Mouse (Mus musculus) heart, postnatal 0 days (tissue): ENCODE measurements at regions not wholly inside any gene's neighbourhood (a gene's known extent, or its start where the extent isn't known, plus 50 kb on each side); places are given as distances from the start of the nearest gene placed in this dataset.
"Not testable (repeated sequence)": the region's sequence is repeated elsewhere in the genome, so short reads cannot be mapped to it uniquely, and the experiment has no call there.

ENCODE experiments used
- ATAC-seq: fragments of 200-750 bp; cut with Nextera tagmentation; 2 replicates; pipeline ENCODE4 v1.8.0; 2017; ENCODE audit warnings: low read depth, moderate number of reproducible peaks, moderate library complexity; ENCODE audit not compliant: insufficient read depth
- DNase-seq: peaks from one replicate; pipeline ENCODE4 v3.0.0-alpha.2; 2016; ENCODE audit warnings: low spot score
- H3K27ac ChIP-seq: fragments of 300-500 bp; sonication (generic); 2 replicates; pipeline ENCODE4 v1.5.1; 2014; ENCODE audit warnings: low read depth, mild to moderate bottlenecking
- H3K27me3 ChIP-seq: fragments of 300-500 bp; sonication (generic); 2 replicates; pipeline ENCODE4 v1.6.1; 2014; ENCODE audit warnings: low read length, mixed read lengths; ENCODE audit not compliant: control insufficient read depth, insufficient read depth
- H3K36me3 ChIP-seq: fragments of 300-500 bp; sonication (generic); replicated peaks from 2 replicates; pipeline ENCODE4 v1.6.1; 2014; ENCODE audit warnings: low read length, mixed read lengths; ENCODE audit not compliant: control insufficient read depth, insufficient read depth
- H3K4me1 ChIP-seq: fragments of 300-500 bp; sonication (generic); 2 replicates; pipeline ENCODE4 v1.6.1; 2014; ENCODE audit warnings: antibody characterized with exemption; ENCODE audit not compliant: control insufficient read depth, insufficient read depth
- H3K4me2 ChIP-seq: fragments of 300-500 bp; sonication (generic); 2 replicates; pipeline ENCODE4 v1.6.1; 2014; ENCODE audit warnings: low read depth, mild to moderate bottlenecking, low read length, moderate library complexity
- H3K4me3 ChIP-seq: fragments of 300-500 bp; sonication (generic); 2 replicates; pipeline ENCODE4 v1.5.1; 2014; ENCODE audit warnings: low read depth, low read length
- H3K9ac ChIP-seq: fragments of 300-500 bp; sonication (generic); replicated peaks from 2 replicates; pipeline ENCODE4 v1.6.1; 2014; ENCODE audit warnings: low read depth, low read length, mixed read lengths
- H3K9me3 ChIP-seq: fragments of 300-500 bp; sonication (generic); replicated peaks from 2 replicates; pipeline ENCODE4 v1.6.1; 2016; ENCODE audit warnings: low read length; ENCODE audit not compliant: control insufficient read depth
- CTCF ChIP-seq: IDR thresholded peaks from 2 replicates; pipeline ENCODE4 v1.5.1; 2016; ENCODE audit warnings: antibody characterized with exemption, control low read depth, low read depth
- EP300 ChIP-seq: IDR thresholded peaks from 2 replicates; pipeline ENCODE4 v1.6.1; 2016; ENCODE audit warnings: antibody characterized with exemption, low read depth
- WGBS: fragments of 180-500 bp; shearing (Covaris S2); extraction: QIAGEN DNeasy Blood & Tissue Kit; methylation state at CpG from one replicate; pipeline ENCODE4 v1.1.7; 2014; 5-methylcytosine and 5-hydroxymethylcytosine counted together

DNA sequence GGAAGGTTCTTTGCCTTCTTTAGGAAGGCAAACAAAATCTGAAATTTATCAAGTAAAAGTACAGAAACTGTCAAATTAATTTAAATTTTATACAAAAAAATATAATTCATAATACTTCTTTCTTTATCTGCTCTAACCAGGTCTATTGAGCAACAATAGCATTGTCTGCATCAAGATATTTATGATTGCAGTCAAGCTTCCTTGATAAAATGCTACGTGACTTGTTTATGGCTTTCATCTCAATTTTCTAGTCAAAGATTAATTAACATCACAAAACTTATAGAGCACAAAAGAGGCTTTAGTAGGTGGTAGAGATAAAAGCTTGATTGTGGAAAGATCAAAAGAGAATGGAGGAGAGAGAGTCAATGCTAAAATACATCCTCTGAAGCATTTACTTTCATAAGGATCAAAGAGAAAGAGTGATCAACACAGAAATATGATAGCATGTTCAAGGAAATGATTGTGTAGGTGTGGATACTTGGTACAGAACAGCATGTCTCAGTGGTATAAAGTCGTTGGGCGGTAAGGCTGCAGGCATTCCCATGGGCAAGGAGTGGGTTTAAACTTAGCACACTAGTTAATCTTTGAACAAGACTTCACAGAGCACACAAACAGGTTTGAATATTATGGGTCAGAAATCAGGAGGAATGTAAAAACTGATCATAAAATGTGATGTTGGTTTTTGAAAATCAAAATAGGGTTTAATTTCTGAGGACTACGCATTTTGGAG, 164.3 kb upstream of the Speer4f2 start:
- H3K27ac ChIP-seq = no peak overlapping the region
- H3K9me3 ChIP-seq = no peaks in the 10 kb centered on the region
- no peaks in the 10 kb centered on the region for H3K4me1 ChIP-seq
- ATAC-seq (no peak), DNase-seq (no peak)
- WGBS = 72% methylated on average over 4 of the region's 4 CpGs
- H3K4me3 ChIP-seq = no peak overlapping the region
- no peaks in the 10 kb centered on the region for H3K27me3 ChIP-seq
- no peak overlapping the region for H3K4me2 ChIP-seq
- TF ChIP-seq EP300 (no peak), CTCF (no peak)
- H3K36me3 ChIP-seq = no peaks in the 10 kb centered on the region
- no peak overlapping the region for H3K9ac ChIP-seq

DNA sequence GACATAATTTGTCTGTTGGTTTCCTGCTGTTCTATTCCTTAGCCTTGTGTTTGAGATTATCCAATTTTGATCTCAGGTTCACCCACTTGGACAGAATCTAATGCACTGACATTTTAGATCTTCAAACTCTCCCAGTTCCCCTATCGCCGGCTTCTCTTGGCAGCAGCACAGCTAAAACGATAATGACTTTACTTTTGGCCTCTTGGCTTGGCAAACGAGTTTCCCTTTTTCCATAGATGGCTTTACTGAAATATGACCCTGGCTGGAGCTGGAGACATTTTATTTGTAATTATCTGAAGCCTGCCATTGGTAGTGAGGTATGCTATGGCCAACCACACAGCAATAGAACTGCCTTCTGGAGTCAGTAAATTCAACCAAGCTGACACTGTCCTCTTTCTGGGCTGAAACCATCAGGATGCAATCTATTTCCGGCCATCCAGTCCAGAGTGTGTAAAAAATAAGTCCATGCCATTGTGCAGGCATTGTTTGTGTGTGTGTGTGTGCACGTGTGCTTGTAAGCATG, 162.2 kb upstream of the Speer4f2 start:
- no peak for TF ChIP-seq CTCF
- TF ChIP-seq EP300 = no peak
- no peaks in the 10 kb centered on the region for H3K4me1 ChIP-seq
- WGBS = 48% methylated on average over 6 of the region's 6 CpGs
- no peak overlapping the region for H3K9ac ChIP-seq
- ATAC-seq (no peak), DNase-seq (no peak)
- H3K4me2 ChIP-seq = no peak overlapping the region
- H3K27me3 ChIP-seq = no peaks in the 10 kb centered on the region
- no peaks in the 10 kb centered on the region for H3K9me3 ChIP-seq
- no peak overlapping the region for H3K27ac ChIP-seq
- no peaks in the 10 kb centered on the region for H3K36me3 ChIP-seq
- H3K4me3 ChIP-seq = no peak overlapping the region

DNA sequence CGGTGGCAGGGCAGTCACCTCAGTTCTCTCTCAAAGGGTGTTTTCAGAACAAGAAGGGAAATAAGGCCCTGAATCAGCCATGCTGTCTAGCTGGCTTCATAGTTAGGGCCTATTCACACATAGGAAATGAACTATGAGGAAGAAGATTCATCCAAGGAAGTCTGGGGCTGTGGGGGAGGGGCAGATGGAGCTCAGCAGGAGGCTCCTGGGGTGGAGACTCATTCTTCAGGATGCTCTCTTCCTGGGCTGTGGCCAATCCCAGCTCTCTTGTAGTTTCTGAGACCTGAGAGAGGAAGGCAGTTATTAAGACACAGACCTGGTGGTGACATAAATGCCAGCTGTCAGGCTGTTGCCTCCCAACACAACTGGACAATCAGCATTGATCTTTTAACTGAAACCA, 149.4 kb upstream of the Speer4f2 start:
- H3K9ac ChIP-seq, H3K36me3 ChIP-seq, H3K27ac ChIP-seq, H3K4me1 ChIP-seq, DNase-seq, H3K4me2 ChIP-seq, H3K9me3 ChIP-seq, ATAC-seq, H3K4me3 ChIP-seq, H3K27me3 ChIP-seq: not testable (repeated sequence)
- WGBS = 83% methylated on average over 1 of the region's 1 CpGs

DNA sequence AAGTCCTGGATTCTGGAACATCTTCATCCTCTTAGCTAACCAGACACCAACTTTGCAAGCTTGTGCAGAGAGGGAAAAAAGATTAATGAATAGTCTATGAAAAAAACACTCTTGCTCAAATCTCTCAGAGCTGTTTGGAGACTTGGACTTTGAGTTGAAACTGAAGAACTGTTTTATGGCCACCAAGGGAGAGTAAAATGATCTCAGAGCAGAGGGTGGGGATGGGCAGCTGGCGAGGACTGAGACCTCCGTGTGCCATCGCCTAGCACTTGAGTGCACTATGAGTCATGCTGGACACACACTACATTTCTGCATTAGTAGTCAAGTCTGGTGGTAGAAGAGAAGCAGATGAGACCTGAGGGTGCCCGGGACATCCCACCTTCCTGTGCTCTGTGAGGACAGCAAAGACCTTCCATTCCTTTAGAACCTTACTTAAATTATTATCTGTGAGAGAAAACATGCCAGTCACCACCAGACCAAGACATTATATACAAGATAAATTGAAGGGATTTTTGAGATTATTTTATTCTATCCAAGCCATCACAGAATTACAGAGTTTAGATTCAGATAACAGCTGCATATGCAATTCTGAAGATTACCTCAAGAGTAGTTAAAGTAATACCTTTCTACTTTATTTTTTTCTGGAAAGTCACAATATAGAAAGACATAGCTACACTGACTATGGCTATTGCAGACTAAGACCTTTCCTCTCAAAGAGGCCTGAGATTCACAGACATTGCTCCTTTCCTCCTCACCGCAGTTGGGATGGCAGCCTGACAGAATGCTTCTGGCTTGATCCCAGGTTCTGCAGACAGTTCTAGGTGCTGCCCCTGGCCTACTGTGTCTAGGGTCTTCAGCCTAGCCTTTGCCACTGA, 125.0 kb upstream of the Speer4f2 start:
- Histone ChIP-seq H3K27me3 (no peaks in the 10 kb centered on the region), H3K9me3 (no peaks in the 10 kb centered on the region), H3K27ac (no peak overlapping the region), H3K36me3 (no peaks in the 10 kb centered on the region), H3K4me2 (no peak overlapping the region), H3K4me3 (no peak overlapping the region), H3K4me1 (no peaks in the 10 kb centered on the region), H3K9ac (no peak overlapping the region)
- TF ChIP-seq EP300 (no peak), CTCF (no peak)
- no peak for DNase-seq
- WGBS = 83% methylated on average over 5 of the region's 5 CpGs
- no peak for ATAC-seq

DNA sequence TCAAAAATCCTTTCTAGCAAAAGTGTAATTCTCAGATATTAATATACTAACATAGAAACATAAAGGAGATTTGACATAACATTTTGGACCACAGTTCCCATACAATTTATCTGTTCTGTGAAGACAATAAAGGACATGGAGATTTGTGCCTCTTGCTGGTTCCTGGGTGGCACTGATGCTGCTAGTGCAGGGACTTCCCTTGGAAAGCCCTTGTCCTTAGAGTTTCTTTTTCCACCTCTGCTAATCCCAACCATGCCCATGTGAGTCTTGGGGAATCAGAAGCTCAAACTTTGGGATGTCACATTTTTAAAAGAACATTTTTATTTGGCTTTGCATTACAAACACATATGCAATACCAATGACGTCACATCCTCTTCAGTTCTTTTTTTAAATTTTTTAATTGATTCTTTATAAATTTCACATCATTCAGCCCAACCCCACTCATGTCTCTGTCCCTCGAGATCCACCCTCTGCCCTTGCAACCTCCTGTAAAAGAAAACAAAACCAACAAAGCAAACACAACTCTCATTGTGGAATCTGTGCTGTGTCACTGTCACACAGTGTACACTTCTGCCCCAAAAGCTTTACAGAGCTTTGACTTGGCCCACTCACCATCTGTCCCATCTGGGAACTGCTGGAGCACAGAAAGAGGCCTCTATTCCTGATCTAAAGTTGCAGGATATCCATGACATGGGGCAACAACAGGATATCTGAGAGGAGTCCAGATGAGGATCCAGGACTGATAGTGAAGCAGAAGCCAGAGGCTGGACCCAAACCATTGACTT, 112.2 kb upstream of the Speer4f2 start:
- no peaks in the 10 kb centered on the region for H3K9me3 ChIP-seq
- H3K9ac ChIP-seq = no peak overlapping the region
- TF ChIP-seq CTCF (no peak), EP300 (no peak)
- DNase-seq (no peak), ATAC-seq (no peak)
- no peak overlapping the region for H3K4me3 ChIP-seq
- 65% methylated on average over 2 of the region's 2 CpGs for WGBS
- H3K4me2 ChIP-seq = no peak overlapping the region
- no peak overlapping the region for H3K27ac ChIP-seq
- no peaks in the 10 kb centered on the region for H3K27me3 ChIP-seq
- H3K4me1 ChIP-seq = no peaks in the 10 kb centered on the region
- H3K36me3 ChIP-seq = no peaks in the 10 kb centered on the region
